Mouse (Mus musculus) G1E (cell line): ENCODE measurements at regions not wholly inside any gene's neighbourhood (a gene's known extent, or its start where the extent isn't known, plus 50 kb on each side); places are given as distances from the start of the nearest gene placed in this dataset.

Source experiments
- CTCF ChIP-seq: IDR thresholded peaks from 2 replicates; pipeline ENCODE4 v1.5.1; 2012; ENCODE audit warnings: low read depth, low read length, inconsistent platforms, mixed read lengths
- GATA1 ChIP-seq: IDR thresholded peaks from 2 replicates; pipeline ENCODE4 v1.6.1; 2012; ENCODE audit warnings: borderline replicate concordance, low read length, inconsistent platforms, mixed read lengths
- POLR2AphosphoS5 ChIP-seq: IDR thresholded peaks from 2 replicates; pipeline ENCODE4 v1.6.1; 2012; ENCODE audit warnings: low read depth, low read length, inconsistent platforms; ENCODE audit not compliant: insufficient replicate concordance
- TAL1 ChIP-seq: conservative IDR thresholded peaks from 2 replicates; pipeline ENCODE4 v1.6.1; 2012; ENCODE audit warnings: low read depth, low read length, inconsistent platforms, mixed read lengths

DNA sequence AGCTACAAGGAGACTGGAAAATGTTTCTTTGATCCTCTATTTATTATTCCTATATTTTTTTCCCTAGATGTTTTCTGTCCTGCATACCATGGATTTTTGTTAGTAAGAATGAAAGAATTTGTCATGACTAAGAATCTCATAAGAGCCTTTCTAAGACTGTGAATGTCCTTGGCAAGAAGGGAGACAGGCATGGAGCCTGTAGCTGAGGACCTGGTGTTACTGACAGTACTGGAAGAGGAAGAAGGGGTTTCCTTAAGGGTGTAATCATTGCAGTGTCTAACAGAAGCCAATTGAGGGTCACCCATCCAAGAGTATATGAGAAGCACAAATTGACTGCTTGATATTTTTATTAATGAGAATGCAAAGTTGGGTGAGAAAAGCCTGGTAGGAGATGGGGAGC lies 628.3 kb upstream of the Arid1b start:
- TF ChIP-seq CTCF (no peak), TAL1 (no peak), GATA1 (no peak), POLR2AphosphoS5 (no peak)
